Mouse (Mus musculus): ENCODE results near the gene Rex1bd.
A peak's percentile ranks its signal among the peaks of the same experiment; 100 is the strongest.

Rex1bd gene

DNA sequence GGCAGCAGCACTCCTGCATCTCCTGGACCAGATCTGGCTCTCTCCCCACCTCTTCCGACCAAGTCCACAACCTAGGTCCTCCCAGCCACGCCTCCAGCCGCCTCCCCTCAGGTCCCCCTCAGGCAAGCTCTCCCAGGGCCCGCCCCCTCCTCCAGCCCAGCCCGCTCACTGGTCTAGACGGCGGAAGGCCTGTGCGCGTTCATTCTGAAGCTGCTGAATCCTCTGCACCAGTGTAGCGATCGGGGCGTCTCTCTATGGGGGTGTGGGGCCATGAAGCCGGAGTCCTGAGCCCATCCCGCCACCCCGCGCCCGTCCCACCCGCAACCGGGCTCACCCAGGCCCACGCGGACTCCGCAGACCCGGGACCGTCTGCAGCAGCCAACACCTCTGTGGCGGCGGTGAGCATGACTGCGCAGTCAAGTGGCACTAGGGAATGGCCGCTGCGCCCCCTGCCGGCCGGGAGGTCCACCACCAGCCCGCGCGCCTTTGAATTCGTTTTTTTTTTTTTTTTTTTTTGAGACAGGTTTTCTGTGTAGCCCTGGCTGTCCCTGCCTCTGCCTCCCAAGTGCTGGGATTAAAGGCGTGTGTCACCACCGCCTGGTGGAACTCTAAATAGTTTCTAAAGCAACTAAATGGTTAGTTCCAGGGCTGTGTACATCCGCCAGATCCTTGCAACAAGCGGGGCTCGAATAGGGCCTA lies at the start of gene Rex1bd:
Gene Rex1bd, minus strand, starts transcription at position 425 of the 699 bp plus-strand sequence.
- DNase-seq (ENCODE audit: low spot score): peak; percentile 91

DNA sequence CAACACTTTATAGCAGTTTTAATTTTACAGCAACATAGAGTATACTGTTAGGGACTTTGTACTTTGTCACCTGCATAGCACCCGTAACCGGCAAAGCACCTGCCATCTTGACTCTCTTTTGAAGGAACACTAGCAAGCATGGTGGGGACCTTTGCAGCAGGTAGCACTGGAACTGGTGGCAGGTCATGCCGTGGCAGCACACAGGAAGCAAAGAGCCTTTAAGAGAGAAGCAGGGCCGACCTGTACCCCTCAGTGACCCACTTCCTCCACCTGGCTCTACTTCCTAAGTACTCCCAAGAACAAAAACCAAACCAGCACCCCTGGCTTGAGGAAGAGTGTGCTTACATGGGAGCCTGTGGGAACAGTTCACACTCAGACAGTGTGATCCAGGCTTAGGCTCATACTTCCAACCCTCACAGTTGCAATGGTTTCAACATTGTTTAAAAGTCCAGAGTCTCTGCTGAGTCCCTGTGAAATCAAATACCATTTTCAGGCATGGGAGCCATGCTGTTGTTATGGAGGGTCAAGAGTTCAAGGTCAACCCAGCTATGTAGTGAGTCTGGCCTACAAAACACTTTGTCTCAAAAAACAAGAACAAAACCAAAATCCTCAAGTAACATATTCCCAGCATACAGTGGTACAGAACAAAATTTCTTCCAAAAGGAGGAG lies 48.7 kb upstream of the Rex1bd start:
- DNase-seq (ENCODE audit: low spot score): no peak

DNA sequence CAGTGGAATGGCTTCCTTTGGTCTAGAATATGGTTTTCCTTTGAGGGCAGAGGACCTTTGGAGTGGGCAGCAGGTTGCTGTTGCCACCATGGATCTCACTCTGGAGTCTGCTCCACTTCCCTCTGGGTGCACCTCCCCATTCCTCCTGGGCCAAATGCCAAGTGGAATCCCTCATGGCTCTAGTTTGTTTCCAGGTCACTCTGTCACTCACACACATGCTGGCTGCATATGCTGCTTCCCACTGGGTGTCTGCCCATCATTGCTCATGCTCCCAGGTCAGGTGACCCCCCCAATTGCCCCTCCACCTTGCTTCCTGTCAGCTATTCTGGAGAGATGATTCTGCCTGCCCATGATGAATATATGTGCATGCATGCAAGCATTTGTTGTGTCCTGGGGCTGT lies 47.2 kb upstream of the Rex1bd start:
- no peak for DNase-seq (ENCODE audit: low spot score)

DNA sequence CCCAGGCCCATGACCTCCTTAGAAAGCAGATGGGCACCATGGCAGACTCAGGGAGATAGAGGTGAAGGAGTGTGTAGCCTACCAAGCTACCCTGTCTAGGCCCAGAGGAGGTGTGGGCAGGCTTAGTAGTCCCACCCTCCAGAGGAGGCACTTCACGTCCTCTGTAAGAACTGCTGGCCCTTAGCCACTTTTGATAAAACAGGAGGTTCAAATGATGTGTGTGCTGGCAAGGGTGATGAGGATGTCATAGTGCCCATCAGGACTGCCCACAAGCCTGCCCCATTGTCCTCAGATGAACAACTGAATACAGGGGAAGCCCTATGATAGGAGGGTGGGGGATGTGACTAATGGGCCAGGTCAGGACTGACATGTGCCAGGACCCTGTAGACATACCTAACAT lies 46.3 kb upstream of the Rex1bd start:
- no peak for DNase-seq (ENCODE audit: low spot score)

DNA sequence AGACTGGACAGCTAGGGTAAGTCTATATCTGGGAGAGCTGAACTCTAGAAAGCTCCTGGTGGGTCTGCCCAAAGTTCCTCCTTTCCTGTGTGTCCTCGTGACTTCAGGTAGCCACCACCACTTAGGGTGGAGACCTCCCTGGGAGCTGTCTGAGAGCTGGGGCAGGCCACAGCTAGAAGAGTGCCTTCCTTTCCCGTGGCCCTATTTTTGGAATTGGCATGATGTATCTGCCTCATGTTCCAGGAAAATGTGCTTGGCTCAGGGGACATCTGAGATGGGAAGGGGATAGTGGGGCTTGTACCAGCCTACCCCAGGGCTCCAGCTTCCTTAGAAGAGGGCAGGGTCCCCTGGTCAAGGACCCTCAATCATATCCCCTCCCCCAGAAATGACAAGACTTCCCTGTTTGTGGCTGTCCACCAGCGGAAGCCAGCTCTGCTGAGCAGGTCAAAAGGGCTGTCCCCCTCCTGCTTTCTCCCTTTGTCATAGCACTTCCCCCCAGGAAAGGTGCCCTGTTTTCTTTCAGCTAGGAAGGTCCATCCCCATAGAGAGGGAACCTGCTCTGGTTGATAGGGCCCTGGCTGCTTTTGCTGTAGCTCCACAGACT lies 45.1 kb upstream of the Rex1bd start:
- no peak for DNase-seq (ENCODE audit: low spot score)

DNA sequence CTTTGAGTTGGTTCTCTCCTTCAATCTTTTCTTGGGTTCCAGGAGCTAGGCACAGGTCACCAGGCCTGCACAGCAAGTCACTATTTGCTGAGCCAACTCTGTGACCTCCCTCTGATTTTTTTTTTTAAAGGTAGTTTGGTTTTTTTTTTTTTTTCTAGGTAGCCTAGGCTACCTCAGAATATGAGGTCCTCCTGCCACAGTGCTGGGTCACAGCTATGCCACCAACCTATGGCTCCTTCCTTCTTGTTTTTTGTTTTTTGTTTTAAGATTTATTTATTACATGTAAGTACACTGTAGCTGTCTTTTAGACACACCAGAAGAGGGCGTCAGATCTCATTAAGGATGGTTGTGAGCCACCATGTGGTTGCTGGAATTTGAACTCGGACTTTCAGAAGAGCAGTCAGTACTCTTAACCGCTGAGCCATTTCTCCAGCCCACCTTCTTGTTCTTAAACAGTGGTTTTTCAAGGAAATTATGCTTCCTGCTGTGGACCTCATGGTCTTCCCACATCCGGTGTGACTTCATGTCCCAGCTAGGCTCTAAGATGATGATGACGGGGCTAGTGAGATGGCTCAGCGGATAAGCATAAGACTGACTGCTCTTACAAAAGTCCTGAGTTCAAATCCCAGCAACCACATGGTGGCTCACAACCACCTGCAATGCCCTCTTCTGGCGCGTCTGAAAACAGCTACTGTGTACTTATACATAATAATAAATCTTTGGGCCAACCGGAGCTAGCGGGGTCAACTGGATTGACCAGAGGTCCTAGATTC lies 43.0 kb upstream of the Rex1bd start:
- DNase-seq (ENCODE audit: low spot score): no peak

DNA sequence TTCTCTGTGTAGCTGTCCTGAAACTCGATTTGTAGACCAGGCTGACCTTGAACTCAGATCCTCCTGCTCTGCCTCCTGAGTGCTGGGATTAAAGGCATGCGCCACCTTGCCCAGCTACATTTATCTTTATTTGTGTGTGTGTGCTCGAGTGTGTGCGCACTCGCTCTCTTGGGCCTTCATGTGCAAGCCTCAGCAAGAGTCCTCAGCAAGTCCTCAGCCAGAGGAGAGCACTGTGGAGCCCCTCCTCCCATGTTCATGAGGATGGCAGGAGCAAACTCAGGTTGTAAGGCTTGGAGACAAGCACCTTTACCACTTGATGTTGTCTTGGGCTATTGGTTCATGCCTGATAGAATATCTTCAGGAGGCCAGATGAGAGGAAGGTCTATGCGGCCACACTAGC lies 41.2 kb upstream of the Rex1bd start:
- no peak for DNase-seq (ENCODE audit: low spot score)

- no peak for DNase-seq (ENCODE audit: low spot score)
Observed at GRCm38 (mm10) chr8:70546412-70546811, 39.9 kb upstream of the Rex1bd start.

- DNase-seq (ENCODE audit: low spot score): no peak
Observed at GRCm38 (mm10) chr8:70544200-70544687, 37.7 kb upstream of the Rex1bd start.

- DNase-seq (ENCODE audit: low spot score): no peak
Observed at GRCm38 (mm10) chr8:70541081-70541480, 34.5 kb upstream of the Rex1bd start.

DNA sequence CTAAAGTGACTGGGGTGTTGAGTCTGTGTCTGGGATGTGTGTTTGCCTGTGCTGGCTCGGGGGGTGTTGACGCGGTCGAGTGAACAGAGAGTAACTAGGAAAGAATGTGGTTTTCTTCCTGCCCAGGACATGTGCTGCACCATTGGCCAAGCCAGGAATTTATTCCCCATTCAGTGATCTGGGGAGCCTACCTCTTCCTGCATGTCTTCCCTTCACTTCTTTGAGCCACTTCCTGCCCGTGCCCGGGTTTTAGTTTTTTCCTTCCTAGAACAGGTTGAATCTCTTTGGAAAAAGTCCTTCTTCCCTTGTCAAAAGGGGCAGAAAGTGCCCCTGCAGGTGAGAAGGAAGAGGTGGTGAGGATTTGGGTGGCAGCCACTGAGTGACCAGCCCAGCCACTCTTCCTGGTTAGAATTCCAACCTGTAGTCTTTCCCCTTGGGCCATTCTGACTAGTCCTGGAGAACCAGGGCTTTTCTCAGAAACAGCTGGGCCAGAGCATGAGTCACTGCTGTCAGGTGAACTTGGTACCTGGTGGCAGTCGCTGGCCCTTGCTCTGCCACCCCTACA lies 34.0 kb upstream of the Rex1bd start:
- no peak for DNase-seq (ENCODE audit: low spot score)

DNA sequence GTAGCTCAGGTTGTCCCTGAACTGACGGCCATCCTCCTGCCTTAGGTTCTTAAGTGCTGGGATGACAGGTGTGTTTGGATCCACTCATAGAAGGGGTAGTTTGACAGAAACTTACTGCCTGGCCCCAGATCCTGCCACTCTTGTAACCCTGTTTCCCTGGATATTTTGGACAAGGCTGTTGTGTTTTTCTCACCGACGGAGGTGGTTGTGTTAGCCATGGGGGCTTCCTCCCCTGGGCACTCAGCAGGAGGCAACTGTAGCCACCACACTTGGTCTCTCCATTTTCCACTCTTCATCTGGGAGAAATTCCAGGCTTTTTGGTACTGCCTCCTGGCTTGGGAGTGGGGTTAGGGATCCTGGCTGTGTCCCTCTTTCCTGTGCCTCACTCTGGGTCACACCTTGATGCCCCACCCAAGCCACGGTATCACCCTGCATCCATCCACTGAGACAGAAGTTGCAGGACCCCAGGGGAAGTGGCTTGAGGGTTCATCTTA lies 33.5 kb upstream of the Rex1bd start:
- no peak for DNase-seq (ENCODE audit: low spot score)

GRCm38 (mm10) chr8:70539077-70539813 lies 32.7 kb upstream of the Rex1bd start, which contains the start of gene Ell:
Gene Ell (plus strand): TSS chr8:70539457.
- DNase-seq (ENCODE audit: low spot score): peak; percentile 99

- peak; percentile 100 for DNase-seq (ENCODE audit: low spot score)
Observed at GRCm38 (mm10) chr8:70538633-70539076, 32.1 kb upstream of the Rex1bd start.

GRCm38 (mm10) chr8:70538024-70538579 lies 31.6 kb upstream of the Rex1bd start:
- peak; percentile 52 for DNase-seq (ENCODE audit: low spot score)

DNA sequence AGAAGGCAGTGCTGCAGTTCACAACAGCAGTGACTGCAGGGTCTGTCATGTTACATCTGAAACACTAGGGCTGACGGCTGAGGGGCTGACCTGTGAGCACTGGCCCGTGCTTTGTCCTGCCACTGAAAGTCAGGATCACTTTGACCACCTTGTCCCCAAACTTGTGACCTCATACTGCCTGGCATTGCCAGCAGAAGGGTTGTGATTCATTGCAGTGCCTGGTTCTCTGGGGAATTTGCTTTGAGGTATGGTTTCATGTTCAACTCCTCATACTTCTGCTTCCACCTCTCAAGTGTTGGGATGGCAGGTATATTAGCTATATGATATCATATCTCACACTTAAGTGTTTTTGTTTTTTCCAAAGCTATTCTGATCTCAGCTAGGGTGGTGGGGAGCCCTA lies 29.1 kb upstream of the Rex1bd start:
- DNase-seq (ENCODE audit: low spot score): no peak

DNA sequence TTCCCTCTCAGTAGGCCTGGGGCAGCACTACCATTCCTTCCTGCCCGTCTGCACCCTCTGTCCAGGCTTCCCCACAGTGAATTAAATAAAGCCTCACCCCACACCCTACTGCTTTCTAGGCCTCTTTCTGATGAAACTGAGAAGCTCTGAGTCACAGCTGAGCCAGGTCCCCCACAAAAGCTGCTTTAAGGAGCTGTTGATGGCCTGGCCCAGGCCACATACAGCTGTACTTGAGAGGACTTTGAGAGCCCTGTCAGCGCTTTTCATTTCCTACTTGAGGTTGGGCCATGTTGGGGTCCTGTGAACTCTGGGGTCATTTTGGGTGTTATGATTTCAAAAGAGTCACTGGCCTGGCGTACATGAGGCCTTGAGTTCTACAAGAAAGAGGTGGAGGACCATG lies 28.7 kb upstream of the Rex1bd start:
- no peak for DNase-seq (ENCODE audit: low spot score)

DNA sequence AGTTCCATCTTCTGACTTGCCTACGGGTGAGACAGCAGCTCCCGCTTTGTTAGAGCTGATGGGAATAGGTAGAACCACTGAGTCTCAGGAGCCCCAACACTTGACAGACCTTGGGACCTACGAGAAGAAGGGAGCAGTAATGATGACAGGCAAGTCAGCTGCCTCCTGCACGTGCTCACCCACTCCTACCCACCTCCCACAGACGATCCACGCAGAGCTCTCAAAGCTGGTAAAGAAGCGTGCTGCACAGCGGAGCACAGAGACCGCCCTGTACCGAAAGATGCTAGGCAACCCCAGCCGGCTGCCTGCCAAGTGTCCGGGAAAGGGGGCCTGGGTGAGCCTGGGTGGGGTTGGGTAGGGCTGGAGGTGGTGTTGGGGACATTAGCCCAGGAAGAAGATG lies 27.7 kb upstream of the Rex1bd start:
- no peak for DNase-seq (ENCODE audit: low spot score)

DNA sequence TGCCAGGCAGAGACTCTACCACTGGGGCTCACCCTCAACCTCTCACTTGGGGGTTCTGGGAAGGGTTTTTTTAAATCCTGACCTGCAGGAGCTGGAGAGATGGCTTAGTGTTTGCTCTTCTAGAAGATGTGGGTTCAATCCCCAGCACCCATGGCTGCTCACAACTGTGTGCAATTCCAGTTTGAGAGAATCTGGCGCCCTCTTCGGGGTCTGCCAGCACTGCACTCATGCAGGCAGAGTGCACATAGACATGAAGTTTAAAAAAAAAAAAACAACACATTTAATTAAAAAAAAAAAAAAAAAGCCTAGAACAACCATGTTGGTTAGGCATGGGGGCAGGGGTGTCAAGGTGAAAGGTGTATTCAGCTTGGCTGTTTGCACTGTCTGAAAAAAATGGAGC lies 23.8 kb upstream of the Rex1bd start:
- no peak for DNase-seq (ENCODE audit: low spot score)

DNA sequence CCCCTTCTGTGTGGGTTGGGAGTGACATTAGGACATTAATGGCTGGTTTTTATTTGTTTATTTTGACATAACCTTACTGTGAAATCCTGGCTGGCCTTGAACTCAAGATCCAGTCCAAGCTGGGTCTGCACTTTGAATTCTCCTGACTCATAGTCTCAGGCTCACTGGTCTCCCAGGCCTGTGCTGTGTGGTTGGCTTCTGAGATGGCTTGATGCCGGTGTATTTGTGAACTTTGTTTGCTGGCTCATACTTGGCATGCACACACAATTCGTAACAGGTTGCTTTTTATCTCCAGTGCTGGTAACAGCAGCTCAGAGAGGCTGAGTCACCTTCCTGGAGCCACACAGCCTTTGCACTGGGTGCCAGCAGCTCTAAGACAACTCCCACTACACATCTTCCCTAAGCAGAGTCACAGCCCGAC lies 23.2 kb upstream of the Rex1bd start:
- DNase-seq (ENCODE audit: low spot score): no peak

DNA sequence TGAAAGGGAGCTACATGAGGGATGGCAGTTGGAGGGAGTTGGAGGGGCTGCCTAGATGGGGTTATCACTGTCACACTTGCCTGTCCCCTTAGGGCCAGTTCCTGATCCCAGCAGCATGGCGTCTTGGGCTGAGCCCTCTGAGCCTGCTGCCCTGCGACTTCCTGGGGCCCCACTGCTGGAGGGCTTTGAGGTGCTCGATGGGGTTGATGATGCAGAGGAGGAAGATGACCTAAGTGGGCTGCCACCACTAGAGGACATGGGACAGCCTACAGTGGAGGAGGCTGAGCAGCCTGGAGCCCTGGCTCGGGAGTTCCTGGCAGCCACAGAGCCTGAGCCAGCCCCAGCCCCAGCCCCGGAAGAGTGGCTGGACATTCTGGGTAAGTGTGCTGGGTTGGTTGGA lies 22.7 kb upstream of the Rex1bd start:
- no peak for DNase-seq (ENCODE audit: low spot score)
